Mouse (Mus musculus) 416B (cell line): ENCODE results near the gene Rpa2.

Source experiments
- DNase-seq: peaks from one replicate; pipeline ENCODE4 v3.0.0; 2011; ENCODE audit warnings: low read depth

Gene Rpa2

GRCm38 (mm10) chr4:132767914-132768876 is at the start of gene Rpa2:
Gene Rpa2 (plus strand): TSS chr4:132768332.
- DNase-seq, result peak; percentile 100

- no peak for DNase-seq
Measured at GRCm38 (mm10) chr4:132728233-132728632, 39.9 kb upstream of the Rpa2 start.

GRCm38 (mm10) chr4:132731616-132732015 is 36.5 kb upstream of the Rpa2 start:
- DNase-seq, result peak; percentile 52

- peak; percentile 94 for DNase-seq
Measured at GRCm38 (mm10) chr4:132732148-132732684, 35.9 kb upstream of the Rpa2 start, which contains the start of gene Xkr8. Gene Xkr8 (minus strand): TSS chr4:132732546.

- peak; percentile 27 for DNase-seq
Measured at GRCm38 (mm10) chr4:132733071-132733770, 34.9 kb upstream of the Rpa2 start.

GRCm38 (mm10) chr4:132734766-132735165 is 33.4 kb upstream of the Rpa2 start:
- DNase-seq, result no peak

GRCm38 (mm10) chr4:132735389-132735788 is 32.7 kb upstream of the Rpa2 start:
- DNase-seq, result peak; percentile 51

GRCm38 (mm10) chr4:132735894-132736293 is 32.2 kb upstream of the Rpa2 start:
- DNase-seq, result peak; percentile 31

- DNase-seq, result peak; percentile 40
Measured at GRCm38 (mm10) chr4:132737154-132737553, 31.0 kb upstream of the Rpa2 start.

- DNase-seq, result no peak
Measured at GRCm38 (mm10) chr4:132741491-132741890, 26.6 kb upstream of the Rpa2 start.

GRCm38 (mm10) chr4:132743992-132744911 is 23.9 kb upstream of the Rpa2 start:
- no peak for DNase-seq

- DNase-seq, result peak; percentile 22
Measured at GRCm38 (mm10) chr4:132746911-132747517, 21.1 kb upstream of the Rpa2 start.

- peak; percentile 88 for DNase-seq
Measured at GRCm38 (mm10) chr4:132747664-132748259, 20.4 kb upstream of the Rpa2 start.

GRCm38 (mm10) chr4:132748778-132749177 is 19.4 kb upstream of the Rpa2 start:
- DNase-seq, result peak; percentile 59

- no peak for DNase-seq
Measured at GRCm38 (mm10) chr4:132749258-132749982, 18.7 kb upstream of the Rpa2 start.

- peak; percentile 67 for DNase-seq
Measured at GRCm38 (mm10) chr4:132752992-132753391, 15.1 kb upstream of the Rpa2 start.

GRCm38 (mm10) chr4:132756974-132757373 is 11.2 kb upstream of the Rpa2 start, which contains the start of gene Smpdl3b:
Gene Smpdl3b (minus strand): TSS chr4:132757252.
- no peak for DNase-seq

- no peak for DNase-seq
Measured at GRCm38 (mm10) chr4:132757633-132758351, 10.3 kb upstream of the Rpa2 start.

- DNase-seq, result peak; percentile 52
Measured at GRCm38 (mm10) chr4:132760296-132760695, 7.8 kb upstream of the Rpa2 start.
